Mouse (Mus musculus) G1E (cell line): ENCODE measurements around the gene Spata5. TPM values are rescaled to one million over a fixed set of nuclear protein-coding genes. Genes with fewer than 3 reads are reported as not detected.
"Not testable (repeated sequence)": the region's sequence is repeated elsewhere in the genome, so short reads cannot be mapped to it uniquely, and the experiment has no call there.

Experiments
- ATAC-seq: 2 replicates; pipeline ENCODE4 v1.8.0; 2016; ENCODE audit warnings: mild to moderate bottlenecking; ENCODE audit not compliant: insufficient number of reproducible peaks, poor library complexity, low FRiP score, severe bottlenecking; ENCODE audit errors: extremely low read depth
- DNase-seq: peaks from one replicate; pipeline ENCODE4 v3.0.0; 2012; ENCODE audit warnings: low spot score
- H3K27me3 ChIP-seq: 2 replicates; pipeline ENCODE4 v1.6.1; 2012; ENCODE audit warnings: mild to moderate bottlenecking, low read length, inconsistent platforms; ENCODE audit not compliant: insufficient read depth
- H3K36me3 ChIP-seq: replicated peaks from 2 replicates; pipeline ENCODE3; 2012; ENCODE audit warnings: mild to moderate bottlenecking, inconsistent platforms
- H3K4me1 ChIP-seq: 2 replicates; pipeline ENCODE4 v1.6.1; 2012; ENCODE audit warnings: low read depth, low read length, inconsistent platforms, mixed read lengths; ENCODE audit not compliant: insufficient read depth
- H3K4me3 ChIP-seq: 2 replicates; pipeline ENCODE4 v1.5.1; 2012; ENCODE audit warnings: low read depth, mild to moderate bottlenecking, inconsistent platforms, low read length, moderate library complexity, mixed read lengths
- H3K9me3 ChIP-seq: replicated peaks from 2 replicates; pipeline ENCODE4 v1.6.1; 2012; ENCODE audit warnings: inconsistent platforms
- CTCF ChIP-seq: IDR thresholded peaks from 2 replicates; pipeline ENCODE4 v1.5.1; 2012; ENCODE audit warnings: low read depth, low read length, inconsistent platforms, mixed read lengths
- GATA1 ChIP-seq: IDR thresholded peaks from 2 replicates; pipeline ENCODE4 v1.6.1; 2012; ENCODE audit warnings: borderline replicate concordance, low read length, inconsistent platforms, mixed read lengths
- GATA2 ChIP-seq: IDR thresholded peaks from 2 replicates; pipeline ENCODE4 v1.6.1; 2012; ENCODE audit warnings: low read depth, low read length, inconsistent platforms, borderline replicate concordance
- POLR2AphosphoS5 ChIP-seq: IDR thresholded peaks from 2 replicates; pipeline ENCODE4 v1.6.1; 2012; ENCODE audit warnings: low read depth, low read length, inconsistent platforms; ENCODE audit not compliant: insufficient replicate concordance
- TAL1 ChIP-seq: conservative IDR thresholded peaks from 2 replicates; pipeline ENCODE4 v1.6.1; 2012; ENCODE audit warnings: low read depth, low read length, inconsistent platforms, mixed read lengths
- polyA plus RNA-seq: library from polyadenylated mRNA; stranded (reverse); fragments of >175 nt; gene quantifications from 2 replicates; pipeline ENCODE4 v1.2.3, GENCODE M21; 2012
- total RNA-seq, 2 experiments: library from RNA; stranded (forward) in 1 of 2; stranded (reverse) in 1 of 2; fragments of 200-1000 nt in 1 of 2; fragments of >200 nt in 1 of 2; fragmentation: Nextera tagmentation in 1 of 2; gene quantifications; 2 replicates each; pipeline ENCODE4 v1.2.3; 2014 to 2017

The Spata5 gene
- total and polyA plus RNA-seq, 3 experiments: 16.2 to 175 (median 56.8) TPM

GRCm38 (mm10) chr3:37516379-37516778 is 96.7 kb downstream of the Spata5 start:
- Histone ChIP-seq H3K36me3 (peaks cover 30% of the 10 kb centered on the region), H3K9me3 (no peaks in the 10 kb centered on the region), H3K27me3 (no peaks in the 10 kb centered on the region), H3K4me3 (no peak overlapping the region), H3K4me1 (peaks cover 29% of the 10 kb centered on the region)
- no peak for TF ChIP-seq CTCF
- TF ChIP-seq GATA1: no peak
- no peak for TF ChIP-seq TAL1
- no peak for TF ChIP-seq POLR2AphosphoS5
- no peak for TF ChIP-seq GATA2
- DNase-seq (no peak), ATAC-seq (no peak)

- Histone ChIP-seq H3K4me1 (peaks cover 22% of the 10 kb centered on the region), H3K4me3 (no peak overlapping the region), H3K36me3 (peaks cover 24% of the 10 kb centered on the region), H3K27me3 (no peaks in the 10 kb centered on the region), H3K9me3 (no peaks in the 10 kb centered on the region)
- TF ChIP-seq POLR2AphosphoS5: no peak
- no peak for TF ChIP-seq GATA1
- TF ChIP-seq TAL1: no peak
- TF ChIP-seq GATA2: no peak
- TF ChIP-seq CTCF: no peak
- ATAC-seq (no peak), DNase-seq (no peak)
Observed at GRCm38 (mm10) chr3:37518611-37519010, 98.9 kb downstream of the Spata5 start.

GRCm38 (mm10) chr3:37520334-37521023 is 100.8 kb downstream of the Spata5 start:
- ATAC-seq: no peak

GRCm38 (mm10) chr3:37532079-37532478 is 112.4 kb downstream of the Spata5 start:
- DNase-seq (no peak), ATAC-seq (peak; percentile 93)
- Histone ChIP-seq H3K4me1 (peaks cover 39% of the 10 kb centered on the region), H3K27me3 (no peaks in the 10 kb centered on the region), H3K4me3 (no peak overlapping the region; the same call in 1 of the 2 replicates), H3K9me3 (no peaks in the 10 kb centered on the region), H3K36me3 (peaks cover 15% of the 10 kb centered on the region)
- TF ChIP-seq TAL1 (peak; percentile 65), GATA1 (no peak)

More at GRCm38 (mm10) chr3:37520334-37521023, 100.8 kb downstream of the Spata5 start:
- no peaks in the 10 kb centered on the region for H3K27me3 ChIP-seq
- peaks cover 20% of the 10 kb centered on the region for H3K4me1 ChIP-seq
- TF ChIP-seq GATA2 (no peak), GATA1 (no peak), TAL1 (no peak), POLR2AphosphoS5 (no peak), CTCF (no peak)
- no peaks in the 10 kb centered on the region for H3K9me3 ChIP-seq
- no peak overlapping the region for H3K4me3 ChIP-seq
- peaks cover 27% of the 10 kb centered on the region for H3K36me3 ChIP-seq
- DNase-seq: no peak

- not testable (repeated sequence) for H3K4me1 ChIP-seq, ATAC-seq, H3K27me3 ChIP-seq, DNase-seq, H3K4me3 ChIP-seq, H3K9me3 ChIP-seq
- peaks cover 18% of the 10 kb centered on the region for H3K36me3 ChIP-seq
Observed at GRCm38 (mm10) chr3:37540701-37541100, 121.0 kb downstream of the Spata5 start.

- ATAC-seq (no peak), DNase-seq (no peak)
- Histone ChIP-seq H3K4me3 (no peak overlapping the region), H3K36me3 (peaks cover 22% of the 10 kb centered on the region), H3K9me3 (no peaks in the 10 kb centered on the region), H3K27me3 (no peaks in the 10 kb centered on the region), H3K4me1 (peaks cover 39% of the 10 kb centered on the region)
- TF ChIP-seq TAL1 (0 out of 2 replicates have a peak, but pooled peaks have one; percentile 12), GATA2 (no peak), GATA1 (no peak), POLR2AphosphoS5 (no peak), CTCF (no peak)
Observed at GRCm38 (mm10) chr3:37546351-37546750, 126.7 kb downstream of the Spata5 start.

- DNase-seq (no peak), ATAC-seq (no peak)
- Histone ChIP-seq H3K4me3 (no peak overlapping the region), H3K36me3 (peaks cover 15% of the 10 kb centered on the region), H3K4me1 (peaks cover 65% of the 10 kb centered on the region), H3K27me3 (no peaks in the 10 kb centered on the region), H3K9me3 (no peaks in the 10 kb centered on the region)
- TF ChIP-seq TAL1: no peak
- TF ChIP-seq CTCF: no peak
- TF ChIP-seq POLR2AphosphoS5: no peak
- TF ChIP-seq GATA2: no peak
- no peak for TF ChIP-seq GATA1
Observed at GRCm38 (mm10) chr3:37550190-37550589, 130.5 kb downstream of the Spata5 start.
